Mouse (Mus musculus) midbrain, embryonic 14.5 days (tissue): ENCODE measurements at regions not wholly inside any gene's neighbourhood (a gene's known extent, or its start where the extent isn't known, plus 50 kb on each side); places are given as distances from the start of the nearest gene placed in this dataset.
A peak's percentile ranks its signal among the peaks of the same experiment; 100 is the strongest.

ENCODE experiments used
- ATAC-seq: fragments of 200-750 bp; cut with Nextera tagmentation; 2 replicates; pipeline ENCODE4 v1.8.0; 2017; ENCODE audit warnings: moderate number of reproducible peaks, moderate library complexity; ENCODE audit not compliant: low FRiP score, low TSS enrichment
- DNase-seq: peaks from one replicate; pipeline ENCODE4 v3.0.0-alpha.2; 2015
- H3K27ac ChIP-seq: fragments of 300-500 bp; sonication (generic); replicated peaks from 2 replicates; pipeline ENCODE4 v1.5.1; 2014; ENCODE audit warnings: mild to moderate bottlenecking, low read depth, low read length, moderate library complexity
- H3K27me3 ChIP-seq: fragments of 300-500 bp; sonication (generic); 2 replicates; pipeline ENCODE4 v1.6.1; 2014; ENCODE audit warnings: low read length, control low read depth, mixed read lengths; ENCODE audit not compliant: control insufficient read depth, insufficient read depth
- H3K36me3 ChIP-seq: fragments of 300-500 bp; sonication (generic); 2 replicates; pipeline ENCODE4 v1.6.1; 2014; ENCODE audit warnings: low read length, control low read depth; ENCODE audit not compliant: control insufficient read depth, insufficient read depth
- H3K4me1 ChIP-seq: fragments of 300-500 bp; sonication (generic); 2 replicates; pipeline ENCODE4 v1.6.1; 2014; ENCODE audit warnings: mild to moderate bottlenecking, antibody characterized with exemption, low read length, control low read depth; ENCODE audit not compliant: control insufficient read depth, insufficient read depth
- H3K4me2 ChIP-seq: fragments of 300-500 bp; sonication (generic); 2 replicates; pipeline ENCODE4 v1.6.1; 2014; ENCODE audit warnings: mild to moderate bottlenecking, low read length, moderate library complexity
- H3K4me3 ChIP-seq: fragments of 300-500 bp; sonication (generic); replicated peaks from 2 replicates; pipeline ENCODE4 v1.5.1; 2014; ENCODE audit warnings: low read depth, low read length
- H3K9ac ChIP-seq: fragments of 300-500 bp; sonication (generic); replicated peaks from 2 replicates; pipeline ENCODE4 v1.6.1; 2014; ENCODE audit warnings: mild to moderate bottlenecking, low read length, moderate library complexity
- H3K9me3 ChIP-seq: fragments of 300-500 bp; sonication (generic); 2 replicates; pipeline ENCODE4 v1.6.1; 2016; ENCODE audit warnings: low read length, control low read depth, mixed read lengths; ENCODE audit not compliant: control insufficient read depth
- WGBS: fragments of 180-500 bp; shearing (Covaris S2); extraction: QIAGEN DNeasy Blood & Tissue Kit; methylation state at CpG from one replicate; pipeline ENCODE4 v1.1.7; 2014; 5-methylcytosine and 5-hydroxymethylcytosine counted together

- Histone ChIP-seq H3K9ac (no peak overlapping the region), H3K9me3 (no peaks in the 10 kb centered on the region), H3K4me2 (no peak overlapping the region), H3K4me1 (no peaks in the 10 kb centered on the region), H3K36me3 (no peaks in the 10 kb centered on the region), H3K27ac (no peak overlapping the region), H3K27me3 (no peaks in the 10 kb centered on the region), H3K4me3 (no peak overlapping the region)
- ATAC-seq = no peak
- DNase-seq = no peak
- WGBS = 82% methylated on average over 12 of the region's 12 CpGs
Observed at GRCm38 (mm10) chr3:52607379-52608085, 339.4 kb downstream of the Foxo1 start.

- Histone ChIP-seq H3K4me2 (no peak overlapping the region), H3K36me3 (no peaks in the 10 kb centered on the region), H3K9me3 (no peaks in the 10 kb centered on the region), H3K4me3 (no peak overlapping the region), H3K27ac (no peak overlapping the region), H3K9ac (no peak overlapping the region), H3K4me1 (no peaks in the 10 kb centered on the region), H3K27me3 (no peaks in the 10 kb centered on the region)
- DNase-seq (peak; percentile 76), ATAC-seq (peak; percentile 81)
- 26% methylated on average over 6 of the region's 6 CpGs for WGBS
Observed at GRCm38 (mm10) chr3:52605261-52605771, 337.2 kb downstream of the Foxo1 start.

DNA sequence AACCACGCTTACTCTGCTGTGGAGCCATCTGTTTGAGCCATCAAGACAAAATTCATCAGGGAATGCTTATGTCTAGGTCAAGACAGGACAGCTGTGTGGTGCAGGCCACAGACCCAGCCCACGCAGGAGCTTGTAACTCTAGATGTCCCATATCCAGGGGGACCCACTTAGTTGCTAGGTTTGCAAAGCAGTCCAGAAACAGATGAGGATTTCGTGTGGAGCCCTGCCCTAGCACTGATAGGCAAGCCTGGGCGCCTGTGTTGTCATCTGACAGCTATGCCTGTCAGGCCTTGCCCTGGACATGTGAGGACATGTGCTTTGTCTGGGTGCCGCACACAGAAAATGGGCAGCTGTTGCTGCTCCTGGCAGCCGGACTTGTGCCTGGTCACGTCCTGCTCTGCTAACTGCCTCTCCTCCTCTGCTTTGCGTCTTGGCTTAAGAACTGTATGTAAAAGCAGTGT, 335.1 kb downstream of the Foxo1 start:
- WGBS = 79% methylated on average over 8 of the region's 8 CpGs
- H3K4me1 ChIP-seq = no peaks in the 10 kb centered on the region
- no peak for DNase-seq
- ATAC-seq = no peak
- no peaks in the 10 kb centered on the region for H3K36me3 ChIP-seq
- H3K4me2 ChIP-seq = no peak overlapping the region
- H3K27ac ChIP-seq = no peak overlapping the region
- H3K9ac ChIP-seq = no peak overlapping the region
- H3K27me3 ChIP-seq = no peaks in the 10 kb centered on the region
- H3K4me3 ChIP-seq = no peak overlapping the region
- H3K9me3 ChIP-seq = no peaks in the 10 kb centered on the region

- DNase-seq (no peak), ATAC-seq (no peak)
- no peaks in the 10 kb centered on the region for H3K36me3 ChIP-seq
- H3K9ac ChIP-seq = no peak overlapping the region
- no peak overlapping the region for H3K4me3 ChIP-seq
- H3K27me3 ChIP-seq = no peaks in the 10 kb centered on the region
- H3K4me2 ChIP-seq = no peak overlapping the region
- no peaks in the 10 kb centered on the region for H3K4me1 ChIP-seq
- H3K27ac ChIP-seq = no peak overlapping the region
- 93% methylated on average over 21 of the region's 21 CpGs for WGBS
- no peaks in the 10 kb centered on the region for H3K9me3 ChIP-seq
Observed at GRCm38 (mm10) chr3:52601011-52601745, 333.0 kb downstream of the Foxo1 start.

- no peak for DNase-seq
- no peak for ATAC-seq
- WGBS = 94% methylated on average over 13 of the region's 13 CpGs
- no peak overlapping the region for H3K4me2 ChIP-seq
- H3K36me3 ChIP-seq = no peaks in the 10 kb centered on the region
- H3K9me3 ChIP-seq = no peaks in the 10 kb centered on the region
- no peak overlapping the region for H3K9ac ChIP-seq
- no peak overlapping the region for H3K27ac ChIP-seq
- no peaks in the 10 kb centered on the region for H3K4me1 ChIP-seq
- no peak overlapping the region for H3K4me3 ChIP-seq
- H3K27me3 ChIP-seq = no peaks in the 10 kb centered on the region
Observed at GRCm38 (mm10) chr3:52600581-52600980, 332.4 kb downstream of the Foxo1 start.

DNA sequence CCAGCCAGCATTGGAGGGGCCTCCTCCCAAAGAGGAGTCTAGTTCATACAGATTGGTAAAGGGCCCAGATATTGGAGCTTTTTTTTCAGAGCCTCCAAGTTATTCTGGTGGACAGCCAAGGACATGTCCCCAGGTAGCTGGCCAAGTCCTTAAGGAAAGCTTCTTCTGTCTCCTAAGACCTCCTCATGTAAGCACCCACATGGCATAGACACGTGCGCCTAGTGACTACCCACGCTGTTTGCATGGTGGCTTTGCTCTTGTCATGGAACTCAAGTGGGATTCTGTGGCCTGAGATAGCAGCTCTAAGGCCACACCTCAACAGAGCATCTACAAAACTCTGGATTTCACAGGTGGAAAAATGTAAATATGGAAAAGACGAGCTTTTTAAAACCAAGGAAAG, 332.0 kb downstream of the Foxo1 start:
- Histone ChIP-seq H3K27ac (no peak overlapping the region), H3K36me3 (no peaks in the 10 kb centered on the region), H3K4me3 (no peak overlapping the region), H3K9ac (no peak overlapping the region), H3K4me2 (no peak overlapping the region), H3K4me1 (no peaks in the 10 kb centered on the region), H3K27me3 (no peaks in the 10 kb centered on the region), H3K9me3 (no peaks in the 10 kb centered on the region)
- WGBS = 97% methylated on average over 4 of the region's 4 CpGs
- no peak for ATAC-seq
- no peak for DNase-seq

GRCm38 (mm10) chr3:52586418-52586817, 318.3 kb downstream of the Foxo1 start:
- no peak for ATAC-seq
- no peak overlapping the region for H3K27ac ChIP-seq
- WGBS = 89% methylated on average over 4 of the region's 4 CpGs

GRCm38 (mm10) chr3:52579917-52580316, 311.8 kb downstream of the Foxo1 start:
- no peak overlapping the region for H3K9ac ChIP-seq
- ATAC-seq = no peak
- no peak overlapping the region for H3K27ac ChIP-seq
- no peaks in the 10 kb centered on the region for H3K9me3 ChIP-seq
- no peaks in the 10 kb centered on the region for H3K36me3 ChIP-seq
- WGBS = 79% methylated on average over 3 of the region's 3 CpGs
- H3K27me3 ChIP-seq = no peaks in the 10 kb centered on the region
- no peak overlapping the region for H3K4me2 ChIP-seq
- DNase-seq = no peak
- 0 out of 2 replicates have a peak, but pooled peaks cover 3% of the 10 kb centered on the region for H3K4me1 ChIP-seq
- H3K4me3 ChIP-seq = no peak overlapping the region

More at GRCm38 (mm10) chr3:52586418-52586817, 318.3 kb downstream of the Foxo1 start:
- no peaks in the 10 kb centered on the region for H3K36me3 ChIP-seq
- no peak overlapping the region for H3K4me2 ChIP-seq
- no peak overlapping the region for H3K9ac ChIP-seq
- peaks cover 1% of the 10 kb centered on the region; the same call in 1 of the 2 replicates for H3K9me3 ChIP-seq
- H3K4me1 ChIP-seq = no peaks in the 10 kb centered on the region
- DNase-seq = no peak
- no peak overlapping the region for H3K4me3 ChIP-seq
- no peaks in the 10 kb centered on the region for H3K27me3 ChIP-seq
